Comparison of ENCODE assay signal across 1 mouse cellular context in the genomic region with DNA sequence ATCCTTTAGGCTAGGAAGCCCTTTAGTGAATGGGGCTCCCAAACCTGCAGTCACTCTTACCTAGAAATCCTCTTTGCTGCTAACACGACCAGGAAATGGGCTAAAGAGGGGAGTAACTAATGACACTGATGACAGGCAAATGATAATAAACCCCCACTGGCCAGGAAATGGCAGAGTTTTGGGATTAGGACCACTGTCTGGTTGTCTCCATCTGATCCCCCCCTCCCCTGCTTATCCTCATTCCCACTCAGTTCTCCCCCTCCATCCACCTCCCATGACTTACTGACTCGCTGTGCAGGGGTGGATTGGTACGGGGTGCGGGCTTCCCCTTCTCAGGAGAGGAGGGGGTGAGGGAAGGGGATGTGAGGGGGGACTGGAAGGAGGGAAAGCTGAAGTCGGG.
TF ChIP-seq lines count a peak whose summit lies in the region.

No protein-coding gene starts in this region.

TF ChIP-seq in MEL, 35 proteins besides CTCF, POLR2A, EP300 and RAD21:
- TF ChIP-seq TAL1 (IDR thresholded peaks at IDR 0.05; ENCODE audit: low read length) (no peak), ZNF384 (IDR thresholded peaks at IDR 0.05; ENCODE audit: low read depth, low read length) (no peak), ZC3H11A (IDR thresholded peaks at IDR 0.05; ENCODE audit: low read depth, low read length) (no peak), MAFK (IDR thresholded peaks at IDR 0.05; ENCODE audit: borderline replicate concordance, low read depth, low read length) (no peak), CHD2 (IDR thresholded peaks at IDR 0.05; ENCODE audit: low read length) (no peak), NRF1 (IDR thresholded peaks at IDR 0.05; ENCODE audit: insufficient read depth, low read depth, low read length, poor library complexity, severe bottlenecking) (no peak), RCOR1 (IDR thresholded peaks at IDR 0.05; ENCODE audit: low read depth, low read length) (no peak), HCFC1 (IDR thresholded peaks at IDR 0.05; ENCODE audit: low read depth, low read length) (no peak), MEF2A (IDR thresholded peaks at IDR 0.05; ENCODE audit: extremely low read depth, insufficient replicate concordance, low read depth, low read length, poor library complexity, severe bottlenecking) (no peak), MAZ (IDR thresholded peaks at IDR 0.05; ENCODE audit: low read depth, low read length) (no peak)
